Mouse (Mus musculus): ENCODE results near the gene Slc2a10. TPM values are rescaled to one million over a fixed set of nuclear protein-coding genes. Genes with fewer than 3 reads are reported as not detected.

Slc2a10 gene
- polyA plus RNA-seq, 1 experiment from 2014 or later, result 6.9 TPM

DNA sequence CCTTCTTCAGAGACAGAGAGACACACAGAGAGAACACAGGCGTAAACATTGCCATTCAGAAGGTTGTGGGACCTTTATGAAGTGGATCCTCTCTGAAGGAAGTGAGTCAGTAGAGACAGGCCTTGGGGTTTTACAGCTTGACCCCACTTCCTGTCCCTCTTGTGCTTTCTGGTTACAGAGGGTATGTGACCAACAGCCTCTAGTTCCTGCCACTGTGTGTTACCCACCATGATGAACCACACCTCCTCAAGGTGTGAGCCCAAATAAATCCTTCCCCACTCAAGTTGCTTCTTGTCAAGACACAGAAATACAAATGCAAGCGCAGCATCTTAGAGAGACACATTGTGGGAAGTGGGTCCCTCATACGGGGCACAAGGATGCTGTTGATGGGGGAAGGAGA, 37.4 kb downstream of the Slc2a10 start:
- no peak overlapping the region for H3K4me3 ChIP-seq (ENCODE audit: low read depth, low read length)
- TF ChIP-seq EP300 (IDR thresholded peaks at IDR 0.05) (no peak), CTCF (IDR thresholded peaks at IDR 0.05) (no peak)
- H3K27ac ChIP-seq (ENCODE audit: low read length), result no peak overlapping the region
- WGBS, result 65% methylated on average over 3 of the region's 3 CpGs
- DNase-seq (ENCODE audit: low spot score) (no peak), ATAC-seq (no peak)
- no peaks in the 10 kb centered on the region for H3K4me1 ChIP-seq (ENCODE audit: insufficient read depth, low read depth, low read length)
- H3K36me3 ChIP-seq (ENCODE audit: insufficient read depth, low read length), result no peaks in the 10 kb centered on the region
- no peaks in the 10 kb centered on the region for H3K9me3 ChIP-seq (ENCODE audit: low read length)
- no peaks in the 10 kb centered on the region for H3K27me3 ChIP-seq (replicated peaks; ENCODE audit: insufficient read depth, low read length)
- H3K9ac ChIP-seq (replicated peaks; ENCODE audit: low read depth), result no peak overlapping the region
- H3K4me2 ChIP-seq (replicated peaks; ENCODE audit: low read depth, low read length), result no peak overlapping the region

DNA sequence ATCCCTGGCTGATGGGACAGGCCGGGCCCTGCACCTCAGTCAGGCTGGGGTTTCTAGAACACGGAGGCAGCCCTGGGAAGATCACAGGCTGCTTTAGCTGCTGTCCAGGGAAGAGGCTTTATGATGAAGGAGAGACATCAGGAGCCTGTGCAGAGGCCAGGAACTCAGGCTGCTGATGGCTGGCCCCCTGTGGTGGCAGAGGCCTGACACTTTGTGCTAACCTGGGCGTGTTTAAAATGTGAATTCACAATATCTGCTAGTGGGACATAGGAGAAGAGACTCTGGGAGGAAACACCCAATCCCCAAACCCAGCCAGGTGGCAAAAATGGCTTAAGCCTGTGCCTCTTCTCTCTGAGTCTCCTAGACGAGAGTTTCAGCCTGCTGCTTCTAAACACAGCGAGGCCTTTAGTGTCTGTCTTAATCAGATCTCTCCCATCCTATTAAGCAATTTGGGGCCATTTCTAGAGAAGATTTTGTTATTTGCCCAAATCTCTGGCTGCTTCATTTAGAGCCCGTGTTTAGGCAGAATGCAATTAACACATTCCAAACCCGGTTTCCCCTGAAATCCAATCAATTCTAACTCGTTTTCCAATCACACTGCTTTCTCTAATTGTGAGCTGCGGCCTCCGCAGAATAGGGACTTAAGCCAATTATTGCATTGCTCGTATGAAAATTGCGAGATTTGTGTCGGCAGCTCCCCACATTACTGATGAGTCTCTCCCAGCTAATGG, 39.5 kb downstream of the Slc2a10 start:
- WGBS, result 71% methylated on average over 13 of the region's 13 CpGs
- H3K4me3 ChIP-seq (ENCODE audit: low read depth, low read length), result no peak overlapping the region
- H3K9me3 ChIP-seq (ENCODE audit: low read length), result no peaks in the 10 kb centered on the region
- no peak overlapping the region for H3K27ac ChIP-seq (ENCODE audit: low read length)
- ATAC-seq (no peak), DNase-seq (ENCODE audit: low spot score) (no peak)
- H3K27me3 ChIP-seq (replicated peaks; ENCODE audit: insufficient read depth, low read length), result no peaks in the 10 kb centered on the region
- H3K36me3 ChIP-seq (ENCODE audit: insufficient read depth, low read length), result no peaks in the 10 kb centered on the region
- H3K4me1 ChIP-seq (ENCODE audit: insufficient read depth, low read depth, low read length), result no peaks in the 10 kb centered on the region
- H3K9ac ChIP-seq (replicated peaks; ENCODE audit: low read depth), result no peak overlapping the region
- TF ChIP-seq EP300 (IDR thresholded peaks at IDR 0.05), result no peak
- TF ChIP-seq CTCF (IDR thresholded peaks at IDR 0.05), result no peak
- H3K4me2 ChIP-seq (replicated peaks; ENCODE audit: low read depth, low read length), result no peak overlapping the region

DNA sequence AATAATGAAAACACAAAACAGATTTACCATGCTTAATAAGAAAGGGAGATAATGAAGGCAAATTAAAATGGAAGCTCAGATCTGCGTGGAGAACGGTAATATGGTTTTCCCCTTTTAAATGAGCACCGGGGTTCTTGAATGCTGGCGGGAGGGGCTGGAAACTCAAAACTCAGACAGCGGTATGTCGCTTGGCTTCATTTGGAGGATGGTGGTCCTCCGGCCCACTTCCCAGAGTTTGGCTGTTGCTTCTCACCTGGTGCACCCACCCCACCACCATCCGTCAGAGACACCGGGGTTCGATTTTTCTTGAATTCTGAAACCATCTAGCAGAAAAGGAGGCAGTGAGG, 40.1 kb downstream of the Slc2a10 start:
- 88% methylated on average over 10 of the region's 10 CpGs for WGBS
- Histone ChIP-seq H3K27me3 (replicated peaks; ENCODE audit: insufficient read depth, low read length) (no peaks in the 10 kb centered on the region), H3K27ac (ENCODE audit: low read length) (no peak overlapping the region), H3K9me3 (ENCODE audit: low read length) (no peaks in the 10 kb centered on the region), H3K4me1 (ENCODE audit: insufficient read depth, low read depth, low read length) (no peaks in the 10 kb centered on the region), H3K36me3 (ENCODE audit: insufficient read depth, low read length) (no peaks in the 10 kb centered on the region), H3K4me2 (replicated peaks; ENCODE audit: low read depth, low read length) (no peak overlapping the region), H3K4me3 (ENCODE audit: low read depth, low read length) (no peak overlapping the region), H3K9ac (replicated peaks; ENCODE audit: low read depth) (no peak overlapping the region)
- ATAC-seq (no peak), DNase-seq (ENCODE audit: low spot score) (no peak)
- TF ChIP-seq EP300 (IDR thresholded peaks at IDR 0.05), result no peak
- TF ChIP-seq CTCF (IDR thresholded peaks at IDR 0.05), result no peak

DNA sequence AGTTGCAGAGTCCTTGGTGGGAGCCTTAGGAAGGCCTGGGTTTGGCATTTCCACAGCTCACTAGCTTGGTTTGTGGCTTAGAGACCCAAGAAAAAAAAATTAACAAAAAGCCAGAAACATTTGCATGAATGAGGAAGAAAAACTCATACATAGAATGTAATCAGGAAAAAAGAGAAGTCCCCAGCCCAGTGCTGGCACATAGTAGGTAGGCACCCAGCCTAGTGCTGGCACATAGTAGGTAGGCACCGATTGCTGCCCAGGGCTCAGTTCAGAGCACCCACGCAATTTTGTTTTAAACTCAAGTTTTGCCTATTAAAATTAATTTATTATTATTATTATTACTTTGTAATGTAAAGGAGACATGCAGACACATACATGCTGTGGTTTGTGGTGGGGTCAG, 42.1 kb downstream of the Slc2a10 start:
- TF ChIP-seq EP300 (IDR thresholded peaks at IDR 0.05) (no peak), CTCF (IDR thresholded peaks at IDR 0.05) (no peak)
- Histone ChIP-seq H3K4me3 (ENCODE audit: low read depth, low read length) (no peak overlapping the region), H3K36me3 (ENCODE audit: insufficient read depth, low read length) (no peaks in the 10 kb centered on the region), H3K9ac (replicated peaks; ENCODE audit: low read depth) (no peak overlapping the region), H3K4me2 (replicated peaks; ENCODE audit: low read depth, low read length) (no peak overlapping the region), H3K4me1 (ENCODE audit: insufficient read depth, low read depth, low read length) (no peaks in the 10 kb centered on the region), H3K9me3 (ENCODE audit: low read length) (no peaks in the 10 kb centered on the region), H3K27ac (ENCODE audit: low read length) (no peak overlapping the region), H3K27me3 (replicated peaks; ENCODE audit: insufficient read depth, low read length) (no peaks in the 10 kb centered on the region)
- no peak for ATAC-seq
- DNase-seq (ENCODE audit: low spot score), result no peak
- WGBS, result 93% methylated on average over 2 of the region's 2 CpGs

DNA sequence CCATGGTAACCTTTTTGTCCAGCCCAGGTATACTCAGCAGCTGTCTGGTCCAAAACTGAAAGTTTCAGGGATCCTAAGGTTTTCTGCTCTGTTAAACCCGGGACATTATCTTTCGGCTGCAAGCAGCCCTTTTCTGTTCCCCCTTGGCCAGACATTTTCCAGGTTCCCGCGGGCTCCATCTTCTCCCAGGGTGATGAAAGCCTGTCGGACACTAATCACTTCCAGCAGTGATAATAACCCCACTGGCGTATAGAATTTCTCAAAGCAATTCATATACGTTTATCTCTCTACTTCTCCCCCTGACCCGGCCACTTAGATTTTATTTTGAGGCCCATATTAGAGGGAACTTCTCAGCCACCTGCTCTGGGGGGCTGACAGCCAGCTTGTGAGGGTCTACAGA, 42.8 kb downstream of the Slc2a10 start:
- Histone ChIP-seq H3K4me2 (replicated peaks; ENCODE audit: low read depth, low read length) (no peak overlapping the region), H3K27me3 (replicated peaks; ENCODE audit: insufficient read depth, low read length) (no peaks in the 10 kb centered on the region), H3K9me3 (ENCODE audit: low read length) (no peaks in the 10 kb centered on the region), H3K36me3 (ENCODE audit: insufficient read depth, low read length) (no peaks in the 10 kb centered on the region), H3K9ac (replicated peaks; ENCODE audit: low read depth) (no peak overlapping the region), H3K27ac (ENCODE audit: low read length) (no peak overlapping the region), H3K4me3 (ENCODE audit: low read depth, low read length) (no peak overlapping the region), H3K4me1 (ENCODE audit: insufficient read depth, low read depth, low read length) (no peaks in the 10 kb centered on the region)
- TF ChIP-seq EP300 (IDR thresholded peaks at IDR 0.05), result no peak
- DNase-seq (ENCODE audit: low spot score) (no peak), ATAC-seq (no peak)
- WGBS, result 60% methylated on average over 8 of the region's 8 CpGs

DNA sequence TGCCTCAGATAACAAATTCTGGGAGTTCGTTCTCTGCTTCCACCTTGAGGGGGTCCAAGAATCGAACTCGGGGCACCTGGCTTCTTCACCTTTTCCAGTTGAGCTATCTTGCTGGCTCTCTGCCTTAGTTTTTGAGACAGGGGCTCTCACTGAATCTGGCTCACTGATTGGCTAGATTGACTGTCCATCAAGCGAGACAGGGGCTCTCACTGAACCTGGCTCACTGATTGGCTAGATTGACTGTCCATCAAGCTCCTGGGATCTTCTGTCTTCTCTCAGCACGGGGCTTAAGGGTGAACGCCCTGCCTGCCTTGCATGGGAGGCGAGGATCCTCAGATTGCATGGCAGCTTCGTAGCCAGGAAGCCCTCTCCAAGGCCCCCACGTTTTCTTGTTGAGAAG, 43.8 kb downstream of the Slc2a10 start:
- no peak overlapping the region for H3K4me3 ChIP-seq (ENCODE audit: low read depth, low read length)
- ATAC-seq, result no peak
- no peaks in the 10 kb centered on the region for H3K27me3 ChIP-seq (replicated peaks; ENCODE audit: insufficient read depth, low read length)
- H3K9me3 ChIP-seq (ENCODE audit: low read length), result no peaks in the 10 kb centered on the region
- no peaks in the 10 kb centered on the region for H3K36me3 ChIP-seq (ENCODE audit: insufficient read depth, low read length)
- WGBS, result 55% methylated on average over 9 of the region's 9 CpGs
- no peaks in the 10 kb centered on the region for H3K4me1 ChIP-seq (ENCODE audit: insufficient read depth, low read depth, low read length)
- no peak overlapping the region for H3K9ac ChIP-seq (replicated peaks; ENCODE audit: low read depth)
- H3K27ac ChIP-seq (ENCODE audit: low read length), result no peak overlapping the region
- no peak for DNase-seq (ENCODE audit: low spot score)
- TF ChIP-seq CTCF (IDR thresholded peaks at IDR 0.05) (no peak), EP300 (IDR thresholded peaks at IDR 0.05) (no peak)
- no peak overlapping the region for H3K4me2 ChIP-seq (replicated peaks; ENCODE audit: low read depth, low read length)

DNA sequence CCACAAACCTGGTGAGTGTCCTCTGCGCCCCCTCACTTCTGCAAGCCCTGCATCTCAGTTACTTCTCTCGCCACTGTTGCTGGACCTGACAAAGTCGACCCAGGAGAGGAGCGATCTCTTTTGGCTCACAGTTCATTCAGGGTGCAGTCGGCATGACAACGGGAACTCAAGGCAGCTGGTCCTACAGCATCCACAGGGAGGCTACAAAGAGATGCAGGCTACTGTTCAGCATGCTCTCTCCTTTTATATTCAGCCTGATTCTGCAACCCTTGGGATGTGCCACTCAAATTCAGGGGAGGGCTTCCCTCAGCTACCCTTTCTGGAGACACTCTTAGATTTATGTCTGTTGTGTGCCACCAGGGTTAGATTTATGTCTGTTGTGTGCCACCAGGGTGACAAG, 45.0 kb downstream of the Slc2a10 start:
- H3K4me3 ChIP-seq (ENCODE audit: low read depth, low read length), result no peak overlapping the region
- H3K27ac ChIP-seq (ENCODE audit: low read length), result no peak overlapping the region
- H3K4me2 ChIP-seq (replicated peaks; ENCODE audit: low read depth, low read length), result no peak overlapping the region
- H3K4me1 ChIP-seq (ENCODE audit: insufficient read depth, low read depth, low read length), result no peaks in the 10 kb centered on the region
- H3K27me3 ChIP-seq (replicated peaks; ENCODE audit: insufficient read depth, low read length), result no peaks in the 10 kb centered on the region
- no peak overlapping the region for H3K9ac ChIP-seq (replicated peaks; ENCODE audit: low read depth)
- 66% methylated on average over 6 of the region's 6 CpGs for WGBS
- no peaks in the 10 kb centered on the region for H3K9me3 ChIP-seq (ENCODE audit: low read length)
- DNase-seq (ENCODE audit: low spot score) (no peak), ATAC-seq (no peak)
- TF ChIP-seq EP300 (IDR thresholded peaks at IDR 0.05) (no peak), CTCF (IDR thresholded peaks at IDR 0.05) (no peak)
- H3K36me3 ChIP-seq (ENCODE audit: insufficient read depth, low read length), result no peaks in the 10 kb centered on the region

Measured in lung, postnatal 0 days (tissue).